Mouse (Mus musculus): Measurements from ENCODE around the gene Abcc2. TPM values are rescaled to one million over a fixed set of nuclear protein-coding genes. Genes with fewer than 3 reads are reported as not detected.

The Abcc2 gene
- total RNA-seq, 1 experiment from 2014 or later: 17.0 TPM

DNA sequence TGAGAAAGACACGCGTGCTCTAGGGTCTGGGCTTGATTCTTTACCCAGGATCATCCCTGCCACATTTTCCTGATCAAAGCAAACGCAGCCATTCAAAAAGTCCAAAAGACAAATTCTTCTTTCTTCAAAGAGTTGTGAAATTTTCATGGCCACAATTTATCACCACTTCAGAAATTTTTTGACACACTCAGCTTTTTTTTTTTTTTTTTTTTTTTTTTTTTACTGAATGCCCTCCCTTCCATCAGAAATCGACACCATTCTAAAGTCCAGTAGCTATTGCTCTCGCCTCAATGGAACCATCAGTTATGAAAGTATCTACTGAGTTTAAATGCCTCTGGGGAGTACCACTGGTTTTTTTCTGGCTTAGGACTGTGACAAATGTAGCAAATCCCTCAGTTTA is 1.6 kb upstream of the Abcc2 start:
- no peak for DNase-seq

DNA sequence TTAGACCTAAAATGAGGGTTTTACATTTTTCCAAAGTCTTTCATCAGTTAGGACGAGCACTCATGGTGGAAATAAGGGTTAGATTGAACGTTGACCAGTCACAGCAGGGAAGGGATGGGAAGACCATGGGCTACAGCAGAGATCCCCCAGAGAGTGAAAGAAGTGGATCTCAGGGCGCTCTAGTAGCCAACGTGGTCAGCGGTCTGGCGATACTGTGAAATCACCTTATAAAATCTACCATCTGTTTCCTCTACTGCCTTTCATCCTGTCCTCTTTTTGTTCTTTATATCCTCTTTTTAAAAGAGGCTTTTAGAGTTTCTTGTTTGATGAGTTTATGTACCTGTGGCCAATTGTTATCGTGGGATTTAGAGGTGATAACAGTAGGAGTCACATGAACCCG is 2.8 kb downstream of the Abcc2 start:
- no peak for DNase-seq

DNA sequence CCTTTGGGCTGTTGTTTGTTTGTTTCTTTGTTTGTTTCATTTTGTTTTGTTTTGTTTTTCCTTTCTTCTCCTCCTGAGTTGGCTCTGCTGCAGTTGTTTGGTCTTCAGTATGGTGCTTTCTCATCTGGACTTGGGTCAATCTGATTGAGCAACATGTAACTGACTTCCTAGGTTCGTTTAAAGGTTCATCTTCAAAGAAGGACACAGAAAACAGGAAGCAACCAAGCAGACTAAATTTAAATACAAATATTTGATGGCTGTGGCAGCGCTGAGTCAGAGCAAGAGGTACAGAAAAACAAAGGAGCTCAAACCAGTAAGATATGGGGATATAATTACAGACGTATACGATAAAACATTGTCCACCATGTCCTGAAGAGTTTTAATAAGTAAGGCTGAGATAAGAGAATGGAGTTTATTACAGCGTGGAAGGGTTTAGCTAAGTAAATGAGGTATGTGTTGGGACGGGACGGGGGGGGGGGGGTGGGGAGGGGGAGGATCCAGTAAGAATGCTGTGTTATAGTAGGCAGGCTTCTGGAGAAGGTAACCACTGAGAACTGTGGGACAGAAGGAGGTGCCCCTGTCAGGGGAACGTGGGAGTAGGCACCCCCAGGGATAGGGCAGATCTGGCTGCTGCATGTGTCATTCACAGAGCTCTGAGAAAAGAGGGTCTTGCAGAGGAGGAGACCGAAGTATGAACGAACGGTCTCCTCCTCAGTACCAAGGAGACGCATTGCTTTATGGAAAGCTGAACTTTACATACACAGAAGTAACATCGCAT is 4.4 kb downstream of the Abcc2 start:
- DNase-seq: no peak

DNA sequence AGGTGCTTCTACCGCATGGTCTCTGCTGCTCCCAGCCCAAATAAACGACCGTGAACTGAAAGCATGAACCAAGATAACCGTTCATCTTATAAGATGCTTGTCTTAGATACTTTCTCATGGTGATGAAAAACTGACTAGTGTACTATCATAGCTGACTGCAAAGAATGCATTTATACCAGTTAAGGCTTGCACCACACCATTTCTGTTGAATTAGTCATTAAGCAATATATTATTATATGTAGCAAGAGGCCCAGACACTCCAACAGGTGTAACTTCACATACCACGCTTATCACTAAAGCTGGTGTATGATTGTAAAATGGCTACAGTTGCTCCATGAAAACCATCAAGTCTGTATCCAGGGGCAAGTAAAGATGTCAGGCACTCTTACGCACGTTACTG is 7.8 kb downstream of the Abcc2 start:
- no peak for DNase-seq

DNA sequence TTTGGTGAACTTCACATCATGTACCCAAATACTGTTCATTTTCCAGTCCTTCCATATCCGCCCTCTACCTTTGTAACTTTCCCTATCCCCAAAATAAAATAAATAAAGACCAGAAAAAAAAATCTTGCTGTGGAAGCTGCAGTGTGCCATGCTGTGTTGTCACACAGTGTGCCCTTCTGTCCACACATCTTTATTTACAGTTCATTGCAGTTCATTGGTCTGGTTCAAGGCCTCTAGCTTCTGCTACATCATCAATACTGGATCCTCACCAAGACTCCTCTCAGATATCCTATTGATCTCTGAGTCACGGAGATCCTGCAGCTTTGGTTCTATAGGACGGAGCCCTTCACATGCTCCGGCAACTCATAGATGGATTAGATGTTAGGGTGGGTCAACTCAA is 10.5 kb downstream of the Abcc2 start:
- no peak for DNase-seq

DNA sequence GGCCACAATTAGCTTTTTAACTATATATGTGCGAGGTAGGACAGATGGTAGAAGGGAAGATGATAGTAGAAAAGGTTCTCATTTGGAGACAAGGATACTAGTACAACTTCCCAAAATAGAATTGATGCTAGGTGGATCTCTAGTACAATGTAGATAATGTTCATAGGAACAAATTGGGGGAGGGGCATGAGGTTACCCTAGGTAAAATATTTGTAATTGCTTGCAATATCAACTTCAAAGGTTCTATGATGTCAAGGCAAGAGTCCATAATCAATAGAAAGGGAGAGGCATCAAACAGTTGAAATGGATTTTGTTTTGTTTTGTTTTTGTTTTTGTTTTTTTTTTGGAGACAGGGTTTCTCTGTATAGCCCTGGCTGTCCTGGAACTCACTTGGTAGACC is 12.0 kb downstream of the Abcc2 start:
- no peak for DNase-seq

DNA sequence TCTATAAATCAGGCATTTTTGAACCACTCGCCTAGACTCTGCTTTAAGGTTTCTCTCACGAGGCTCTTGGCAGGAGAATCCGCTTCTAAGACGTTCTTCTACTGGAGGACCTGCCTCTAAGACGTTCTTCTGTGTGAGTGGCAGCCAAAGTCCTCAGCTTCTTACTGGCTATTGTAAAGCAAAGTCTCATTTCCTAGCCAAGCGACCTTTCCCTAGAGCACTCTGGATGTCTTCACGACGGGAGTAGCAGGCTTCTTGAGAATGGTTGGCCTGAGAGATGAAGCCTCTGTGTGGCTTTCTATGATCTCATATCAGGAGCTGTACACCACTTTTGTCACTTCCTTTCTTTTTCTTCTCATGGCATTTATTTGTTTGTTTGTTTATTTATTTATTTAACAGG is 13.5 kb downstream of the Abcc2 start:
- no peak for DNase-seq

DNA sequence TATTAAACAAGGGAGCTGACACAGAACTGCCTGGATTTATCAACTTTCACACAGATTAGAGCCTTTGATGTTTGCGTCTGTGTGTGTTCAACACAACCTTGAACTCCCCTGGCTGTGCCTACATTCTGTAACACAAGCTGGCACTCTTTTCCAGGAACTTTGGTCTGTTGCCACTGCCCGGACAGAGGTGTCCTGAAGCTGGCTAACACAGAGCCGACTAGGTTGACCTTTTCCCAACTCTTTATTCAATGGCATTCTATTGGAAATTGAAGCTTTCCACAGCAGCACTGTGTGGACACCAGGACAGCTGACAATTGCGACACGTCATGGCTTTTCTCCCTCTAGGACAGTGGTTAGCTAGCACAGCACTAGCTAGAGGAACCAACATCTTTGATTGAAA is 15.2 kb downstream of the Abcc2 start:
- peak; percentile 83 for DNase-seq

DNA sequence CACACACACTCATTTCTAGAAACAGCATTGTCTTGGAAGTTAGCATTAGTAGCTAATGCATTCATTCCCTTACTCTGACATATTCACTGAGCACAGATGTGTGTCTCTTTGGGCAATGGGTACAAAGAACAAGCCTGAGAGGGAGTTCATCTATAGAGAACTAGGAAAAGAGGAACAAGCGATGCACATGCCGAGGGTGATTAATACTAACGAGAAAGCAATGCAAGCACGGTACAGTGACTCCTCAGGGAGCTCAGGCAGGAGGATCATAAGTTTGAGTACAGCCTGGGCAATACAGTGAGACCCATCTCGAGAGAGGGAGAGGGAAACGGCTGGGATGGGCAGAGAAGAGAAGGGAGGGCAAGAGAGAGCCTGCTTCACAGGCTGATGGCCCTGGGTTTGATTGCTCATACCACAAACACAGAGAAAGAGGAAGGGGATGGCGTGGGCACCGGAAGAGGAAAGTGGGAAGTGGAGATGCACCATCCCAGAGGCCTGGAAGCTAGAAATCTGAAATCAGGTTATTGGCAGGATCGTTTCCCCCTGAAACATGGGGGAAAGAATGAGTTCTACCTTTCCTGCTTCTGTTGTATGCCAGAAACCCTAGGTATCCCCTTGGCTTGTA is 19.5 kb downstream of the Abcc2 start:
- DNase-seq: no peak

DNA sequence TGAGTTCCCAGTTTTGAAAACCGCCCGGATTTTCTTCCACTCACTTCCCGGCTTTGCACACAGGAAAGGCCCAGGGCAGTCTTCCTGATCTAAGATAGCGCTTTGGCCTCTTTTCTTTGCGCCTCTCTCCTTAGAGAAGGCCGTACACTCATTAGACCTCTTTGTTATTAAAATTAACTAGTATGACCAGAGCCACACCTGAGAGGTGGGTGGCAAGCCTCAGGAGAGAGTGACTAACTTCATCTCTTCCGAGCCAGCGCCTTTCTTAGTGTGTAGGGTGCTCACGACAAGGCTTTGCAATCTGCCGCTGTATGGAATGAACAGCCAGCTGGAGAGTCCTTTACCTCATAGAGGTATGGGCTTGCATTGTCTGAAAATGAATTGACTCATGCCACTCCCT is 21.9 kb downstream of the Abcc2 start:
- DNase-seq: no peak

DNA sequence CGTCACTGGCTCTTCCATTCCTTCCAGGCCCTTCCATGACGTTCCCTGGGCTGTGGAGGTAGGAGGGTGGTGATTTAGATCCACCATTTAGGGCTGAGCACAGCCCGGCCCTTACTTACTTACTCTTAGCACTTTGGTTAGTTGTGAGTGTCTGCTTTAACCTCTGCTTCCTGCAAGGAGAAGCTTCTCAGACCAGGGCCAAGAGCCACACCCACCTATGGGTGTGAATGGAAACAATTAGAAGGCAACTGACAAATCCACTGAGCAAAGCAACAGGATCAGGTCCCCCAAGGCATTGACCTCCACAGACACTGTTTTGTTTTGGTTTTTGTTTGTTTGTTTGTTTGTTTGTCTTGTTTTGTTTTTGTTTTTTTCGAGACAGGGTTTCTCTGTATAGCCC is 27.3 kb downstream of the Abcc2 start:
- DNase-seq: no peak

DNA sequence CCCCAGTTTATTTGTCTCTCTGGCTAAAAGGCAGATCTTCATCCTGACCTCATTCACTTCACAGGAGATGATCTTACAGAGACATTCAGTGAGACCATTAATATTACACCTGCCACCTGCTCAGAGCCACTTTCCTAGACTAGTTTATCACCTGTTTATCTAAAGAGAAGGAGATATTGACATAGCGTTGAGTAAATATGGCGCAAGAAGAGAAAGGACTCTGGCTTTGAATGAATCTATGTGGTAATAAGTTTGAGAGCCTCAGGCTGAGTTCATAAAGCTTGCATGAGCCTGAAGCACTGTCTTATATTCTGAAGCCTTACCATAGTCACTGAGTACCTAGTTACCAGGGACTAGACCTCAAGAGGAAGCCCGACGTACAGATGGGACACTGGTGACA is 29.4 kb downstream of the Abcc2 start:
- DNase-seq: no peak

DNA sequence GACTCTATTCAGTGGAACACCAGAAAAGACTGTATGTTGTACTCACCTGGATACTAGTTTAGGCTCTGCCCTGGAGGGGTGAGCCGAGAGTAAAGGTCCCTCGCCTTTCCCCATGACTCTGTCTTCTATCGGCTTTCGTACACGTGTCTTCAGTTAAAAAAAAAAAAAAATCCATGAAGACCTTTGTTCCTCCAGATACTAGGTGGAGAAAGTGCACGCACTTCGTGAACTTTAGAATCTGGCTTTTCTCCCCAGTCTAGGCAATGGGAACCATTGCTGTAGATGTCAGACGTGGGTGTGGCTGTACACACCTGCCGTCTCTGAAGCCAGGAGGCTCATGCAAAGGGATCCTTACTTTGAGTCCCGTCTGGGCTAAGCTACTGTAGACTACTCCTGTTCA is 31.3 kb downstream of the Abcc2 start:
- no peak for DNase-seq

DNA sequence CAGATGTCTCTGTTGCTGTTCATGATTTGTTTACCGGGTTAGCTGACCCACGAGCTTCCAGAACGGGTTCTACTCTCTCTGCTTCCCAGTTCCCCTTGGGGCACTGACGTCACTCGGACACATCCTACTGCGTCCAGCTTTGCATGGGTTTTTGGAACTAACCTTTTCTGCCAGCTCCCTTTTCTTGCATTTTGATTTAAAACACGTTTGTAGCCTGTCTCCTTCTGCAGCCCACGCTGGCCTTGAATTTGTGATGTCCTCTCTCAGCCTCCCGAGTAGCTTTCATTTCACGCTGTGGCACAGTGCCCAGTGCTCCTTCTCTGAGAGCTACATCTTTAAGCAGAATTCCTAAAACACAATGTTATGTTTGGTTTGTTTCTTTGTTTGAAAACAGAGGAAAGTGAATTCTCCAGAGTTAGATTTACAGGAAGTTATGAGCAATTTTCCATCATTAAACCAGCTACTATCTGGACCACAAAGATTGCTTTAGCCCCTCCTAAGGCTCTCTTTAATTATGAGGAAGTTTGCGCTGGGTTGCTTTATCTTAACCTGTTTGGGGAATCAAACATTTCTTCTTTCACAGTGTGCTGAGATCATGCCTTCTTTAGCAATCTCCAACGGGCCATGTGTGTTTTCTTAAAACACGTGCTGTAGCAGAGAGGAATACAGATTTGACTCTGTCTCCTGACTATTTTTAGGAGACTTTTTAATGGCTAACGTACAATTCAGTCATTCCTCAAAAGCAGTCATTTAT is 33.8 kb downstream of the Abcc2 start:
- peak; percentile 54 for DNase-seq

DNA sequence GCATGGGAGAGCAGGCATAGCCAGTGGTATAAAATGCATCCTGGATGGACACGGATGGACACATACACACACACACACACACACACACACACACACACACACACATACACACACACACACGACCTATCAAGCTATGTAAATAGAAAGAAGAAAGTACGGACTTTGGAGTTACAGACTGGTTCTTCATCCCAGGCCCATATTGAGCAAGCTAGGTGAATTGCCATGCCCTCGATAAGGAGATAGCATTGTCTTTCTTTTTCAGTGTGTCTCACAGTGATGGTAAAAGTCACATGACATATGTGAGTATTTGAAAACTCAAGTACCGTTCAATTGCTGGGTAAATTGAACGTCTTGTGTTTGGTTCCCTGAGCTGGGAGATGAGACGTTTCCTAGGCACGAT is 44.9 kb downstream of the Abcc2 start:
- DNase-seq: no peak

DNA sequence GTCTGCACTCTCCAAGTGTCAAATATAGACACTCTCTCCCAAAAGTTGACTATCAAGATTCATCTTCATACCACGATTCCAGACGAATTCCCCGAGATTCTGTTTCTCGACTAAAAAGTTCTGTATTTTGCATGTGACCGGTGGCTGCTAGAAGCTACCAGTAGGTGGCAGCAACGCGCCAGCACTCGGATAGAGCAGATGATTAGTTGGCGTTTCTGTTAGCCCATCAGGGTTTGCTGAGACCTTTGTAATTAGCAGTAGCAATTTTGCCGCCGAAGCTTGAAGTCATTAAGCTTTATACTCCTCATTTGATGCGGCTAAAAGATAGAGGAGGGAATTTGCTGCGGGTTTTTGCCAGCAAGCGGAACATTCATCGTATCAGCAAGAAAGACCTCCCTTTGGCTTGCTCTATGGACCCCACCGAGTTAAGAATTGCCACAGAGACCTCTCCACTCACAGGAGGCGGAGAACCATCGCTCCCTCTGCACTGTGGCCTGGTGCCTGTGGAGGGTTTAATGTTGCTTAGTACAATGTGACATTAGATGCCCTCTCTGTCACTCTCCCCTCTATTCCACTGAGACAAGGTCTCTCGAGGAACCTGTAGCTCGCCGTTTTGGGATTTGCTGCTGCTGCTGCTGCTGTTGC is 50.6 kb downstream of the Abcc2 start:
- peak; percentile 81 for DNase-seq

DNA sequence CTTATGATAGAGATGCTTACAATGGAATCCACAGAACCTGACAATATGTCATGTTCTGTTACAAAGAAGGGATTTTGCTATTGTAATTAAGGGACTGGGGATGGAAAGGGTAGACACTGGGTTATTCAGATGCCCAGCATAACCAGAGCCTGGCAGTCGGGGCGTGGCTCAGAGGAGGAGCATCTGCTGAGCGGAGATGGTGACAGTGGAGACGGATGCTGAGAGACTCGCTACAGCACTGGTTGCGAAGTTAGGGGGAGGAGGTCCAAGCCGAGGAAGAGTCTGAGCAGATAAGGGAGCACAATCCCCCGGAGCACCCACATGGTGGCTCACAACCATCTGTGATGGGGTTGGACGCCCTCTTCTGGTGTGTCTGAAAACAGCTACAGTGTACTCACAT is 61.2 kb downstream of the Abcc2 start:
- no peak for DNase-seq

DNA sequence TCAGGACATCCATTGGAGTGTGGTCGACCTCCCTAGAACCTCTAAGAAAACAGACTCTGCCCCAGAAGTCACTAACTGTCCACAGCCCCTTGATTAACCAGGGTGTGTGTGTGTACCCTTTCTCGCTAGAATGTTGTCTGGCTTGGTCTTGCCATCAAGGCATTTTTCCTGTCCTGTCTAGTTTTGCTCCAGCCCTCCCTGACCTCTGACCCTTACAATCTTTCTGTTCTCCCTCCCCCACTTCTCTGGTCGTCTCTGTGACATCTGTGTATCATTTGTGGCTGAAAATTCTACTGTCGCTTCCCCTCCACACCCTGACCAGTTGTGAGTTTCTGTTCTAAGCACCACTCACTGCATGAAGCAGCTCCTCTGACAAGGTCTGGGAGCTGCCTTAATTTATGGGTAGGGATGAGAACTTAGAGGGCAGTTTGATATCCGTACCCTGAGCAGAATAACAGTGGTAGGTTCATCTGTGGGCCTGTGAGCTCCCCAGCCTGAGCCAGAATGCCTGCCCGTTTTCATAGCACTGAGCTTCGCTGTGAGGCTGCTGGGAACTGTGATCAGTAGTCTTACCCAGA is 63.4 kb downstream of the Abcc2 start:
- no peak for DNase-seq

DNA sequence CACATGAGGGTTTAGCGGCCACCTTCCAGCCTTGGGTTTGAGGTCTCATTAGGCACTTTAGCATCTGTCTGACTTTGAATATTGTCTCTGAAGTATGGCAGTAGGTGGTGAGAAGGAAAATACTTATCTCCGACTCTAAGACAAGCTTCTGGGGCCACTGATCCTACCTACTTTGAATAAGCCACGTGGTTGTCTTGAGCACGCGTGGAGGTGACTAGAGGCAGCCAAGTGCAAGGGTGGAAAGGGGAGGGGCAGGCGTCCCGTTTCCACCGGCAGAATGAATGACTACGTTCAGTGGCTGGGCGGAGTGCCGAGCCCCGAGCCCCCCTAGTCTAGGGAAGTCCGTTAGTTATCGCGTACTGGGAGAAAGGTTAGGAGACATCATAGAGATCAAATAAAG is 65.1 kb downstream of the Abcc2 start:
- DNase-seq: no peak

DNA sequence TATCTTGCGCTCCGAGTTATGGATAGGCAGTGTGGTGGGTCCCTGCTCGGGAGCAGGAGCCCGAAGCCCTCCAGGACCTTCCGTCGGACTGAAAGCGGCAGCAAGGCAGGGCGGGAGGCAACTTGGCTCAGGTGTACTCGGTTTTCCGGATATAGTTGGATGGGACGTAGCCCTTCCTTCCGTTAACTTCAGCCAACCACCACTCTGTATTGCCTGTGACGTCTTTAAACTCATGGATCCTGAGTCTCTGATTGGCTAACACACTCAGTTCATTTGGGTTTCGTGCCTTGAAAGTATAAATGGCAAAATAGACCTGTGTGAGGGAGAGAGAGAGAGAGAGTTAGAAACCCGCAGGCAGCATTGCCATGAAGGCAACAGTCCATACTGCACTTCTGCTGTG is 66.0 kb downstream of the Abcc2 start:
- no peak for DNase-seq

DNA sequence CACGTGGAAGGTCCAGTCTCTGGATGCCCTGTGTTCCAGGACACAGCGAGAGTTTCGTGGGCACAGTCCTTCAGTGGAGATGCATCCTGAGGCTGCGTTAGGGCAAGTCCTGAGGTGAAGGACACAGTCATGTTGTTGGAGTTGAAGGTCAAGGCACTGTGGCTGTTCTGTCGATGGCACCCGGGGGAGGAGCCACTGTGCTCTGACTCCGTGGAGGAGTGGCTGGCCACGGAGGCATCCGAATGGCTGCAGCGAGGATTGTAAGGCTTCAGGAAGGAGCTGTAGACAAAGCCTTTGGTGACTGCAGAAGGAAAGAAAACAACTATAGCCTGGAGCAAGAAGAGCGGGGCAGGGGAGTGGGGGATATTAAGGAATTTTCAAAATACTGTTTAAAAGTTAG is 68.0 kb downstream of the Abcc2 start:
- DNase-seq: no peak

DNA sequence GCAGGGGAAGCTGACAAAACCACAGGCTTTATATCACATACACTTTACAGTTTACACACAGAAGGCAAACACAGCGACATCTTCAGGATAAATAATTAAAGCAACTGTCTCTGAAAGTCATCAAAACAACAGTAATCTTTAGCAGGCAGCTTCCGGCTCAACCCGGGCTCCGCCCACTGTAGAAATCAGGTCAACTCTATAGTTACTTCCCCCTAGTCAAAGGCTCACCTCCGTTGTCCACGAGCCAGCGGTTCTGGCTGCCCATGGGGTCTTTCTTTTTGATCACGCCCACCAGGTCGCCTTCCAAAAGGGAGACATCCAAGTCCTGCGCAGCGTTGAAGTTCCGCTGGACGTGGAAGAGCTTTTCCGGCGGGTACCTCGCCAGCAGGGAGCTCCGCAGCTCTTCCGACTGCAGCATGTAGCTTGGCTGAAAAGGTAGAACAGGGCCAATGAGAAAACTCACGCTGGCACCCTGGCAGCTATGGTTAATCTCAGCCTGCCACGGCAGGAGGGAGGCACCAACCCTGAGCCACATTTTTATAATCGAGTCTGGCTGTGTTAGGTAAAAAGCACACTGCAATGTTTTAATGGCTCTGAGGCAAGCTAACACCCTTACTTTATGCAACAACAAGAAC is 70.1 kb downstream of the Abcc2 start:
- DNase-seq: no peak
